Mouse (Mus musculus) ES-E14 (cell line): Measurements from ENCODE around the gene Myl7. TPM values are rescaled to one million over a fixed set of nuclear protein-coding genes. Genes with fewer than 3 reads are reported as not detected.

Experiments
- DNase-seq: peaks from one replicate; pipeline ENCODE4 v3.0.0-alpha.2; 2013; ENCODE audit warnings: low read depth, low spot score
- H3K27ac ChIP-seq: 2 replicates; pipeline ENCODE4 v1.5.1; 2012; ENCODE audit warnings: low read depth, mild to moderate bottlenecking, low read length, moderate library complexity, mixed read lengths; ENCODE audit not compliant: poor library complexity, insufficient read depth, severe bottlenecking
- H3K36me3 ChIP-seq: 2 replicates; pipeline ENCODE4 v1.6.1; 2012; ENCODE audit warnings: mild to moderate bottlenecking, low read length, moderate library complexity, mixed read lengths; ENCODE audit not compliant: control insufficient read depth, poor library complexity, insufficient read depth, severe bottlenecking
- H3K4me1 ChIP-seq, 2 experiments: fragments of 150-350 bp in 1 of 2; sonication (generic) in 1 of 2; 2 replicates each; pipeline ENCODE4 v1.6.1; 2012; ENCODE audit warnings: low read length in 2 of 2, mild to moderate bottlenecking in 1 of 2, mixed read lengths in 1 of 2; ENCODE audit not compliant: control insufficient read depth in 2 of 2, insufficient read depth in 2 of 2, poor library complexity in 1 of 2
- H3K4me3 ChIP-seq, 2 experiments: fragments of 150-350 bp in 1 of 2; sonication (generic) in 1 of 2; 2 replicates each; pipeline ENCODE4 v1.5.1; 2012; ENCODE audit warnings: low read length in 2 of 2, low read depth in 1 of 2, mild to moderate bottlenecking in 1 of 2, mixed read lengths in 1 of 2; ENCODE audit not compliant: insufficient read depth in 1 of 2, poor library complexity in 1 of 2, severe bottlenecking in 1 of 2
- H3K9ac ChIP-seq: 2 replicates; pipeline ENCODE4 v1.6.1; 2012; ENCODE audit warnings: low read depth, mild to moderate bottlenecking, low read length, mixed read lengths; ENCODE audit not compliant: poor library complexity, insufficient read depth, severe bottlenecking
- H3K9me3 ChIP-seq: fragments of 150-350 bp; sonication (generic); 2 replicates; pipeline ENCODE4 v1.6.1; 2012; ENCODE audit warnings: low read depth, mild to moderate bottlenecking, low read length; ENCODE audit not compliant: control insufficient read depth, insufficient read depth
- CHD2 ChIP-seq: IDR thresholded peaks from 2 replicates; pipeline ENCODE4 v1.6.1; 2014; ENCODE audit warnings: mild to moderate bottlenecking, low read depth, low read length, inconsistent platforms
- HCFC1 ChIP-seq: IDR thresholded peaks from 2 replicates; pipeline ENCODE4 v1.6.1; 2012; ENCODE audit warnings: low read length, inconsistent platforms, borderline replicate concordance; ENCODE audit not compliant: insufficient read depth
- MAFK ChIP-seq: IDR thresholded peaks from 2 replicates; pipeline ENCODE4 v1.6.1; 2014; ENCODE audit warnings: mild to moderate bottlenecking, low read depth, low read length, inconsistent platforms; ENCODE audit not compliant: insufficient read depth
- ZC3H11A ChIP-seq: IDR thresholded peaks from 2 replicates; pipeline ENCODE4 v1.6.1; 2012; ENCODE audit warnings: low read depth, mild to moderate bottlenecking, inconsistent platforms, low read length, borderline replicate concordance
- ZNF384 ChIP-seq: IDR thresholded peaks from 2 replicates; pipeline ENCODE4 v1.6.1; 2012; ENCODE audit warnings: low read depth, low read length, inconsistent platforms
- in situ Hi-C, 2 experiments: fragments of 600-800 bp; cut with MboI; formaldehyde crosslinking; loops; one replicate each; pipeline ENCODE4 v1.15.1; 2025; ENCODE audit warnings: low sequenced_read_pairs in 2 of 2, inconsistent platforms in 1 of 2; ENCODE audit not compliant: unreplicated experiment in 2 of 2
- total RNA-seq: library from RNA; depleted of rRNA; stranded (reverse); fragments of 300-350 nt; gene quantifications from 2 replicates; pipeline ENCODE4 v1.2.3, GENCODE M21; 2012

Gene Myl7
- total RNA-seq, 1 experiment: 10.4 TPM

DNA sequence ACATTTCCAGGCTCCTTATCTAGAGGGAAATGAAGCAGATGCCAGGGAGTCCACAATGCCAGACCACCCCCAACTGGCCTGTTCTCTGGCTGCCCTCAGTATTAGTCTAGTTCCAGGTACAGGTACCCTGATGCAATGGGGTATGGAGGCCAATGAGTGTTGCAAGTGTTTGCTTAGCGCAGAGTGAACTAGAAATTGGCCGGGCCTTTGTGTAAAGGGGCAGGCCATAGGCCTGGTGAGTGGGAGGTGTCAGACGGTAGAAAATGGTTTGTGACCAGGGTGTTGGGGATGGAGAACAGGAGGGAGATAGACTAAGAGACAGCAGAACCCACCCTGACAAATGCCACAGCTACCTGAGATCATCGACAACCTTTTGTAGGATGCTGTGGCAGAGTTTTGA lies 21.0 kb upstream of the Myl7 start:
- no peak overlapping the region for H3K4me3 ChIP-seq
- no peak for DNase-seq
- in situ Hi-C loops: no loop called here
- H3K9ac ChIP-seq: no peak overlapping the region
- no peak for TF ChIP-seq CHD2
- no peak for TF ChIP-seq MAFK
- no peak for TF ChIP-seq ZNF384
- no peak for TF ChIP-seq HCFC1
- no peak for TF ChIP-seq ZC3H11A
- no peak overlapping the region for H3K27ac ChIP-seq
- no peaks in the 10 kb centered on the region for H3K36me3 ChIP-seq
- H3K9me3 ChIP-seq: no peaks in the 10 kb centered on the region
- H3K4me1 ChIP-seq: peaks cover 2 to 4% of the 10 kb centered on the region in 2 experiments; a peak in 2 of 4 replicates

- no peak for TF ChIP-seq ZC3H11A
- no peak for TF ChIP-seq CHD2
- no peak for TF ChIP-seq ZNF384
- no peak for TF ChIP-seq MAFK
- no peak for TF ChIP-seq HCFC1
- Histone ChIP-seq H3K4me3 (no peak overlapping the region), H3K36me3 (no peaks in the 10 kb centered on the region), H3K4me1 (peaks cover 0 to 4% of the 10 kb centered on the region in 2 experiments; a peak in 2 of 4 replicates), H3K9ac (no peak overlapping the region), H3K27ac (no peak overlapping the region), H3K9me3 (no peaks in the 10 kb centered on the region)
- in situ Hi-C loops: no loop called here
- DNase-seq: no peak
Measured at GRCm38 (mm10) chr11:5918111-5918510, 19.5 kb upstream of the Myl7 start.

- H3K9ac ChIP-seq: no peak overlapping the region
- no peaks in the 10 kb centered on the region for H3K36me3 ChIP-seq
- in situ Hi-C loops: no loop called here
- peaks cover 0 to 4% of the 10 kb centered on the region in 2 experiments; a peak in 2 of 4 replicates for H3K4me1 ChIP-seq
- no peaks in the 10 kb centered on the region for H3K9me3 ChIP-seq
- no peak overlapping the region for H3K27ac ChIP-seq
- TF ChIP-seq ZC3H11A: no peak
- no peak for TF ChIP-seq HCFC1
- no peak for TF ChIP-seq ZNF384
- TF ChIP-seq MAFK: no peak
- no peak for TF ChIP-seq CHD2
- no peak for DNase-seq
- H3K4me3 ChIP-seq: no peak overlapping the region
Measured at GRCm38 (mm10) chr11:5916178-5916548, 17.6 kb upstream of the Myl7 start.

DNA sequence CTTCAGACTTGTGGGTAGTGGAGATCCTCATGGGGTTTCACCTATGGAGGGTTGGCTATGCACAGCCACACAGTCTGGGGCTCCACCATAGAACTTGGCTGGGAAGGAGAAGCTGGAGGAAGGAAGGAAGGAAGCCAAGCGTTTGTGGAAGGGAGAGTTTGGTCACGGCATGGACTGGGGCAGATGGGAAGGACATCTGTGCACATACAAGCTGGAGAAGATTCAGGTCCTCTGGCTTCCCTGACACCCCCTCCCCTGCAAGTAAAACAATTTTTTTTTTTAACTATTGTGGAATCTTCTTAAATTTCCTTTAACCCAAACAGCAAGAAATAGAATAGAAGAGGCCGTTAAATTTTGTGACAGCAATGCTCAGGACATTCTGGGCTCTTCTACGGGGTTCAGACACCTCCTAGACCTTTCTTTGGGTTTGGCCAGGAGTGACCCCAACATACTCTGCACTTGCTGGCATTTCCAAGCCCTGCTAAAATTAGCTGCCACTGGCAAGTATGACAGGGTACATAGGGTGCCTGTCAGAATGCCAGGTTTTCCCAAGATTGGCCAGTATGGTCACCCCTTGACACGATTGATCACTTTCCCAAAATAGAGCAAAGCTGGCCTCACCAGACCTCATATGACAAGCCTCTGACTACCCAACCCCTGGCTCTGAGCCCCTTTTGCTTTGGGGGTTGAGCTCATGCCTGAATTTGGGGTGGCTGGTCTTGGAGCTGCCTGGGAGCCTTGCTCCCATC lies 17.0 kb upstream of the Myl7 start:
- H3K9me3 ChIP-seq: no peaks in the 10 kb centered on the region
- no peak overlapping the region for H3K27ac ChIP-seq
- no peak for DNase-seq
- in situ Hi-C loops: no loop called here
- H3K4me3 ChIP-seq: no peak overlapping the region
- H3K36me3 ChIP-seq: no peaks in the 10 kb centered on the region
- no peak for TF ChIP-seq MAFK
- TF ChIP-seq ZNF384: no peak
- TF ChIP-seq HCFC1: no peak
- no peak for TF ChIP-seq ZC3H11A
- no peak for TF ChIP-seq CHD2
- no peak overlapping the region for H3K9ac ChIP-seq
- peaks cover 0 to 4% of the 10 kb centered on the region in 2 experiments; a peak in 2 of 4 replicates for H3K4me1 ChIP-seq
